Mouse (Mus musculus) activated CD4-positive, CD25-positive, alpha-beta regulatory T cell (primary cell): ENCODE measurements around the gene Gm20503. TPM values are rescaled to one million over a fixed set of nuclear protein-coding genes. Genes with fewer than 3 reads are reported as not detected.

Source experiments
- polyA plus RNA-seq, 2 experiments: library from polyadenylated mRNA; unstranded; fragments of 100-300 nt; shearing (Covaris generic); gene quantifications; one replicate each; pipeline ENCODE4 v1.2.1; 2017

Gene Gm20503
- polyA plus RNA-seq, result 1 to 10 TPM; 7.2 to 8.0 TPM

DNA sequence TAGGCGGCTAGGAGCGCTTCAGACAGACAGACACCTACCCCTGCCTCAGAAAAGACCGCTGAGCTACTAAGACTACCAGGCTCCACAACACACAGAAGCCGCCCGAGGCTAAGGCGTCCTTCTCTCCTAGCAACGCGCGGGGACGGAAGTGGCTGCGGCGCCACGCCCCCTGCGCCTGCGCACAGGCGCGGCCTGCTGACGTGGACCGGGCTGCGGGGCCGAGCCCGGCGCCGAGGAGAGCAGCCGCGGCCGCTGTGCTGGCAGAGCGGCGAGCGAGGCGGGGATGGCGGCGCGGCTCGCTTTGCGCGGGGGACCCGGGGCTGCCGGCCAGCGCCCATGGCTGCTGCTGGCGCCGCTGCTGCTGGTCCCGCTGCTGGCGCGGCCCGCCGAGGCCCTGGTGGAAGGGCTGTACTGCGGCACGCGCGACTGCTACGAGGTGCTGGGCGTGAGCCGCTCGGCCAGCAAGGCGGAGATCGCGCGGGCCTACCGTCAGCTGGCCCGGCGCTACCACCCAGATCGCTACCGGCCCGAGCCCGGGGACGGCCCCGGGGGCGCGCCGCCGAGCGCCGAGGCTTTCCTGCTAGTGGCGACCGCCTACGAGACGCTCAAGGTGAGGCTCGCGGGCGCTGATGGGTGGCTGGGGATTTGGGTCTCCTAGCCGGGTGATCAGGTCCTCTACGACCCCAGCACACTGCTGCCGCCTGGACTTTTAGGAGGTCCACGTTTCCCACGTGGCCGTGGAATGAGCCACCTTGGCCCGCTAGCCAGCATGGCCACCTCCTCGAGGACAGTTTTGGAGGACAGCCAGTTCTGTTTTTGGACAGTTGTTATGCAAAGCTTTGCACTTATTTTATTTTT lies at the start of gene Gm20503:
Gm20503 (plus strand) TSS at position 263 of the 858 bp plus-strand sequence.

DNA sequence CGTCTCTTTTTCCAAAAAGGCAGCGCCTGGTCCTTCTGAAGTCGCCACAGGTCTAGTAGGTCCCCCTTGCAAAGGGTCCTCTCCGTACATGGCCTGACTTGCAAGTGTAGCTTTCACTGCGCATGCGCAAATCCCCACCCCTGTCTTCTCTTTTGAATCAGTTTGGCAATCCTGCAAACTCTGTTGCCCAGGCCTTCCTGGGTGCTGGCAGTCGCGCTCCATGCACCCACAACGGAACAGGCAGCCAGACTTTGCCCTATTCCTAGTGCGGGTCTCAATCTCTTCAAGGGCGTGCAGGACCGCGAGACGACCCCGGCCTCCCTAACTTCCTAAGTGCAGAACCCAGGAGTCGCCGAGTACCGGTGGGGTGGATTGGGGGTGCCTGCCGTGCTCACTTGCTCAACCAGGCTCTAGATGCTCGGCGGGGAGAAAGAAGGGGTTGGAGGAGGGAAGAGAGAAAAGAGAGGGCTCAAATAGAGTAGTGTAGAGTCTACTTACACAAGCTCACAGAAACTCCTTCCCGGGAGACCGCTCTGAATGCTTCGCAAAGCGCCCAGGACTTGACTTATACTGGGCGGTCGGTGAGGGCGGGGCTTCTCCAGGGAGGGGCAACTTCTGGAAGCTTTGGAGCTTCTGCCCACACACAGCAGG lies 16.3 kb upstream of the Gm20503 start, which contains the start of gene Ptgr1:
Ptgr1 (minus strand) TSS at position 580 of the 651 bp plus-strand sequence.

DNA sequence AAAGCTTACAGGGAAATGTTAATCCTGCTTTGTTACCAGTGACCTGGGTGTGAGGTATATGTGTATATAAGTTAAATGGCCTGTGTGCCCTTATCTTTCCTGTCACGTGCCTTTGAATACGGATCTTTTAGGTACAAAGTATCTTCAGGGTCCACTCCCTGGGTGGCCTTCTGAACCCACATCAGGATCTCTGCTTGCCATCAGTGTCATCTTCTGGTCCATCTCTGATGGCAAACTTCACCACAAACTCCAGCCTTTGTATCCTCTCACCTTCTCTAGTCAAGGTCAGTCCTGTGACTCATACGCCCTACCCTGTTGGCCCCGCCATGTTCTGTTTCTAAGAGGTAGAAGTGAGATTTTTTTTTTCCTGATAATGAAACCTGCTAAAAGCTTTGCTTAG lies 8.2 kb upstream of the Gm20503 start, which contains the start of gene Dnajc25:
Dnajc25 (plus strand) TSS at position 301 of the 400 bp plus-strand sequence.

DNA sequence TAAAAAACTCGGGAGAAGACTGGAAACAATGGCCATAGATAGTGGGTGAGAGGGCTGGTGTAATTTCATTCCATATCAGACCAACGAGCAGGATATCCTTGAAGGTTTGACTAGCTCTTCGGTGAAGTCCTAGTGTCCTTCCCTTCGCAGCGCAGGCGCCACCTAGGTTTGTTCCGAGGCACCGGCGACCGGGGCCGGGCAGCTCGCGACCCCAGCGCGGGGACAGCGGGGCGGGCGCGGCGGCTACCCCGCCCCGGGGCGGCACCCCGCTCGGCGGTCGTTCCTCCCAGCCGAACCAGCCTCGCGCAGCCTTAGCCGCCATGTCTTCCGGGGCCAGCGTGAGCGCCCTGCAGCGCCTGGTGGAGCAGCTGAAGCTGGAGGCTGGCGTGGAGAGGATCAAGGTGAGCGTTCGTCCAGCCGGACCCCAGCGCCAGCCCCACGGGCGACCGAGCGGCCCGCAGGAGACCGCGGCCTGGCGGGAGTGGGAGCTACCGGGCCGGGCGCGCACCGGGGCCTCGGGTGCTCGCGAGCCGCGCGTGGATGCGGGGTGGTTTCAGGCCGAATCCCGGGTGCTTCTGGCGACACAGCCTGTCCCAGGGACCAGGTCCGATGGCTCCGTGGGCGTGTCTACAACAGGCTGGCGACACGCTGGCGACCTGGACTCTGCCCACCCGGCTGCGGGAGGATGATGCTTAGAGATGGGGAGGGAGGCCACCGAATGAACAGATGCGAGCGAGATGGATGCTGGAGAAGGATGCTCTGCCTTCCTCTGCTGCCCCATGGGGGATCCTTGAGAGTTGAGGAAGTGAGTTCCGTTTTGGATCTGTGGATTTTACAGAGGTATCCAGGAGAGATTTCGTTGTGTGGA lies 32.1 kb downstream of the Gm20503 start, which contains the start of gene Gng10:
Gng10 (plus strand) TSS at position 171 of the 868 bp plus-strand sequence.

Other genes with a start within 250 kb of the Gm20503 start
- gene Olfr267, start 215.5 kb upstream of the Gm20503 start, polyA plus RNA-seq, result under 1 TPM in 1 of 2 experiments, not detected in 1; 0.23 TPM
- gene Ecpas, start 90.5 kb upstream of the Gm20503 start, polyA plus RNA-seq, result 10 to 100 TPM; 38.9 to 41.5 TPM
- gene Zkscan16, start 59.6 kb upstream of the Gm20503 start, polyA plus RNA-seq, result not detected
- gene Ptgr1, start 16.1 kb upstream of the Gm20503 start, polyA plus RNA-seq, result under 1 TPM; 0.42 to 0.95 TPM
- gene Dnajc25, start 8.1 kb upstream of the Gm20503 start, polyA plus RNA-seq, result 1 to 10 TPM; 5.4 to 6.9 TPM
- 100 to 1,000 TPM; 152 TPM for gene Gng10, start 31.9 kb downstream of the Gm20503 start, polyA plus RNA-seq
- under 1 TPM in 1 of 2 experiments, not detected in 1; 0.05 TPM for gene AI481877, start 135.8 kb downstream of the Gm20503 start, polyA plus RNA-seq
- 10 to 100 TPM; 90.7 to 99.2 TPM for gene Ugcg, start 186.0 kb downstream of the Gm20503 start, polyA plus RNA-seq